Mouse (Mus musculus): ENCODE data around the gene Adgrb3. TPM values are rescaled to one million over a fixed set of nuclear protein-coding genes. Genes with fewer than 3 reads are reported as not detected.

Gene Adgrb3
- polyA plus RNA-seq, 1 experiment from 2014 or later, result 2.1 TPM

- Histone ChIP-seq H3K9me3 (ENCODE audit: control insufficient read depth) (no peaks in the 10 kb centered on the region), H3K4me1 (replicated peaks; ENCODE audit: control insufficient read depth, insufficient read depth, low read length) (no peaks in the 10 kb centered on the region), H3K9ac (ENCODE audit: low read depth, low read length) (no peak overlapping the region), H3K36me3 (ENCODE audit: control insufficient read depth, insufficient read depth) (no peaks in the 10 kb centered on the region), H3K27me3 (replicated peaks; ENCODE audit: control insufficient read depth, insufficient read depth, low read length) (no peaks in the 10 kb centered on the region), H3K4me3 (ENCODE audit: low read depth, low read length) (no peak overlapping the region), H3K4me2 (replicated peaks; ENCODE audit: low read depth) (no peak overlapping the region), H3K27ac (ENCODE audit: low read depth, low read length) (no peak overlapping the region)
- ATAC-seq, result no peak
- 65% methylated on average over 6 of the region's 6 CpGs for WGBS
- TF ChIP-seq CTCF (IDR thresholded peaks at IDR 0.05; ENCODE audit: low read depth), result no peak
Measured at GRCm38 (mm10) chr1:25106679-25107078, 722.8 kb downstream of the Adgrb3 start.

DNA sequence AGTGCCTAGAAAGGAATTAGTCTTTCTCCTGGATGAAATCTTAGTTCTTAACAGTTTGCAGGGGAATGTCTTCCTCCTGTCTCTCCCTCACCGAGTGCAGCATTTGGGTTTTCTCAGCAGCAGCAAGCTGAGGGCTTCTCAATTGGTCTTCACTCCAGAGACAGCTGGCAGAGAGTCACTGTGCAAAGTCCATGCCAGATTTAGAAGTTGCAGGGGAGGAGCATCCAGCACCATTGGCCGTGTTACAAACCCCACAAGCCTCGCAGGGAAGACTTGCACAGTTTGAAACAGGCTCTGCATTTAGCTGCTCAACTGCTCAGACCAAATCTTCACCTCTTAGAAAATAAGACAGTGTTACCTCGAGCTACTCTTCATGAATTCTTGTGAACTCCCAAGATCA lies 724.1 kb downstream of the Adgrb3 start:
- WGBS, result 24% methylated on average over 4 of the region's 4 CpGs
- no peak for TF ChIP-seq CTCF (IDR thresholded peaks at IDR 0.05; ENCODE audit: low read depth)
- H3K36me3 ChIP-seq (ENCODE audit: control insufficient read depth, insufficient read depth), result no peaks in the 10 kb centered on the region

DNA sequence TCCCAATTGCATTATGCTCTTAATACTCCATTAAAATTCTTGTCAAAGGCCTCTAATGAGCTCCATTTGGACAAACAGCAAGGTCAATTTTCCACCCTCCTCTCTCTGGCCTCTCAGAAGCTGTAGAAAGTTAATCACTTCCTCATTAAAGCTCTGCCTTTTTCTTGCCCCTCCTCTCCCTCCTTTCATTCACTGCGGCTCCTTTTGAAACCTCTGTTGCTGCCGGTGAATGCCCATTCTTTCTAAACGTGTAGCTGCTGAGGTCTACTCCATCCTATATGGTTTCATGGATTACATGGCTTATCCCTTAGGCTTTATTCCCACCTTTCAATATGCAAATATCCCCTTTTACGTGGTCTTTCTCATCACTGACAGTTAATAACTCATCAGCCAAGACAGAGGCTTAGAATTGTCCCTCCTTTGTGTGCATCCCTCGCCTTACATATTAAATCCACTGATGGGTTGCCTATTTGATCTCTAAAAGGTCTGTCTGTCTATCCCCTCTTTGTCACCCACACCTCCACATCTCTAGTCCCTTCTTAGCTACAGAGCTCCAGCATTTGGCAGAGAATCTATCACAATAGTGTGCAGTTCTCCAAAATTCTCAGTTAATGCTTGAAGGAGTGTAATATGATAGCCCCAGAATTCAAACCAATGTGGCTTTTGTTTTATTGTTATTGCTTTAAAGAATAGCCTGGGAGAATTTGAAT lies 741.3 kb downstream of the Adgrb3 start:
- no peaks in the 10 kb centered on the region for H3K36me3 ChIP-seq (ENCODE audit: control insufficient read depth, insufficient read depth)
- no peaks in the 10 kb centered on the region for H3K9me3 ChIP-seq (ENCODE audit: control insufficient read depth)
- no peak for ATAC-seq
- no peaks in the 10 kb centered on the region for H3K4me1 ChIP-seq (replicated peaks; ENCODE audit: control insufficient read depth, insufficient read depth, low read length)
- 61% methylated on average over 5 of the region's 5 CpGs for WGBS
- TF ChIP-seq CTCF (IDR thresholded peaks at IDR 0.05; ENCODE audit: low read depth), result no peak
- no peak overlapping the region for H3K27ac ChIP-seq (ENCODE audit: low read depth, low read length)
- H3K4me3 ChIP-seq (ENCODE audit: low read depth, low read length), result no peak overlapping the region
- H3K9ac ChIP-seq (ENCODE audit: low read depth, low read length), result no peak overlapping the region
- no peaks in the 10 kb centered on the region for H3K27me3 ChIP-seq (replicated peaks; ENCODE audit: control insufficient read depth, insufficient read depth, low read length)
- no peak overlapping the region for H3K4me2 ChIP-seq (replicated peaks; ENCODE audit: low read depth)

More for the DNA sequence above, 724.1 kb downstream of the Adgrb3 start:
- Histone ChIP-seq H3K9ac (ENCODE audit: low read depth, low read length) (no peak overlapping the region), H3K27me3 (replicated peaks; ENCODE audit: control insufficient read depth, insufficient read depth, low read length) (no peaks in the 10 kb centered on the region), H3K9me3 (ENCODE audit: control insufficient read depth) (no peaks in the 10 kb centered on the region), H3K4me1 (replicated peaks; ENCODE audit: control insufficient read depth, insufficient read depth, low read length) (no peaks in the 10 kb centered on the region), H3K4me3 (ENCODE audit: low read depth, low read length) (no peak overlapping the region), H3K27ac (ENCODE audit: low read depth, low read length) (no peak overlapping the region), H3K4me2 (replicated peaks; ENCODE audit: low read depth) (no peak overlapping the region)
- ATAC-seq, result no peak

- H3K4me1 ChIP-seq (replicated peaks; ENCODE audit: control insufficient read depth, insufficient read depth, low read length), result no peaks in the 10 kb centered on the region
- WGBS, result 73% methylated on average over 14 of the region's 14 CpGs
- no peak for ATAC-seq
- no peak overlapping the region for H3K27ac ChIP-seq (ENCODE audit: low read depth, low read length)
- no peaks in the 10 kb centered on the region for H3K36me3 ChIP-seq (ENCODE audit: control insufficient read depth, insufficient read depth)
- no peaks in the 10 kb centered on the region for H3K27me3 ChIP-seq (replicated peaks; ENCODE audit: control insufficient read depth, insufficient read depth, low read length)
- no peak for TF ChIP-seq CTCF (IDR thresholded peaks at IDR 0.05; ENCODE audit: low read depth)
- no peak overlapping the region for H3K9ac ChIP-seq (ENCODE audit: low read depth, low read length)
- no peak overlapping the region for H3K4me2 ChIP-seq (replicated peaks; ENCODE audit: low read depth)
- H3K9me3 ChIP-seq (ENCODE audit: control insufficient read depth), result no peaks in the 10 kb centered on the region
- no peak overlapping the region for H3K4me3 ChIP-seq (ENCODE audit: low read depth, low read length)
Measured at GRCm38 (mm10) chr1:25085616-25086372, 743.7 kb downstream of the Adgrb3 start.

GRCm38 (mm10) chr1:25082377-25082776 lies 747.1 kb downstream of the Adgrb3 start:
- H3K27ac ChIP-seq (ENCODE audit: low read depth, low read length), result no peak overlapping the region
- no peaks in the 10 kb centered on the region for H3K4me1 ChIP-seq (replicated peaks; ENCODE audit: control insufficient read depth, insufficient read depth, low read length)
- no peaks in the 10 kb centered on the region for H3K27me3 ChIP-seq (replicated peaks; ENCODE audit: control insufficient read depth, insufficient read depth, low read length)
- no peak overlapping the region for H3K4me2 ChIP-seq (replicated peaks; ENCODE audit: low read depth)
- no peak for TF ChIP-seq CTCF (IDR thresholded peaks at IDR 0.05; ENCODE audit: low read depth)
- H3K9ac ChIP-seq (ENCODE audit: low read depth, low read length), result no peak overlapping the region
- WGBS, result 77% methylated on average over 8 of the region's 8 CpGs
- no peak for ATAC-seq
- no peaks in the 10 kb centered on the region for H3K36me3 ChIP-seq (ENCODE audit: control insufficient read depth, insufficient read depth)
- no peaks in the 10 kb centered on the region for H3K9me3 ChIP-seq (ENCODE audit: control insufficient read depth)
- no peak overlapping the region for H3K4me3 ChIP-seq (ENCODE audit: low read depth, low read length)

- no peaks in the 10 kb centered on the region for H3K9me3 ChIP-seq (ENCODE audit: control insufficient read depth)
- ATAC-seq, result no peak
- no peaks in the 10 kb centered on the region for H3K36me3 ChIP-seq (ENCODE audit: control insufficient read depth, insufficient read depth)
- H3K9ac ChIP-seq (ENCODE audit: low read depth, low read length), result no peak overlapping the region
- no peaks in the 10 kb centered on the region for H3K4me1 ChIP-seq (replicated peaks; ENCODE audit: control insufficient read depth, insufficient read depth, low read length)
- no peak overlapping the region for H3K4me3 ChIP-seq (ENCODE audit: low read depth, low read length)
- 54% methylated on average over 4 of the region's 4 CpGs for WGBS
- H3K4me2 ChIP-seq (replicated peaks; ENCODE audit: low read depth), result no peak overlapping the region
- H3K27ac ChIP-seq (ENCODE audit: low read depth, low read length), result no peak overlapping the region
- no peaks in the 10 kb centered on the region for H3K27me3 ChIP-seq (replicated peaks; ENCODE audit: control insufficient read depth, insufficient read depth, low read length)
- no peak for TF ChIP-seq CTCF (IDR thresholded peaks at IDR 0.05; ENCODE audit: low read depth)
Measured at GRCm38 (mm10) chr1:25081265-25081849, 748.1 kb downstream of the Adgrb3 start.

Measured in intestine, postnatal 0 days (tissue).